Mouse (Mus musculus): ENCODE data around the gene Trmt44. TPM values are rescaled to one million over a fixed set of nuclear protein-coding genes. Genes with fewer than 3 reads are reported as not detected.
A peak's percentile ranks its signal among the peaks of the same experiment; 100 is the strongest.

The Trmt44 gene
- polyA plus RNA-seq, 1 experiment from 2014 or later = 9.2 TPM

DNA sequence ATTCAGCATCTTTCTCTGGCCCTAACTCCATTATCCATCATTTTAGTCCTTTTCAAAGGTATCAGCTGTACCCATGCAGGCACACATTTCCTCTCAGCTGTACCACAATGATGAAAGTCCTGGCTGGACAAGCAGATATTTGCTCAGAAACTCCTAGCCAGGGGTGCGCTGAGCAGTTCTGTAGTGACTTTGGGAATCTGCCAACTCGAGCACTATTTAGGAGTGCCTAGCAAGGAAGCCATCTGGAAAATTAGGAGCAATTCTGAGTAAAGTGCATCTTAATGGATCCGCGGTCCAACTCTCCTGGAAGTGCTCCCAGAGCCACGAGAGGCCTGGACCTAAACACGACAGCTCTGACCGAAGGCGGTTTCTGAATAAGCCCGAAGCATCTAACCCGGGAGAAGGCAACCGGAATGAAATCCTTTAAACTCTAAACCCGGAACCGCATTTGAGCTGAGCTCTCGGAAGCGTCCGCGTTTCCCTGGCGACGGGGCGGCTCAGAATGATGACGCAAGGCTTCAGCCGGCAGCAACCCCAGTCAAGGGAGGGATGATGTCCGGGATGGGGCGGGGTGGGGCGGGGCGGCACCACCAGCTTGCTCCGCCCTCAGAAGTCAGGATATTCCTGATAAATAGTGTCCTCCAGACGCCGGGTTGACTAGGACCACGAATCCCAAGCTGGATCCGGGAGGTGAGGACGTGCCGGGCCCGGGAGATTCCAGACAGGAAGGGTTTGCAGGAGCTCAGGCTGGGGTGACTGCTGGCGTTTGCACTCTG, 7.8 kb upstream of the Trmt44 start, which contains the start of gene Acox3:
Gene Acox3 (plus strand): TSS at position 596 of the 776 bp plus-strand sequence.
- under 1% methylated on average over 35 of the region's 35 CpGs for WGBS
- Histone ChIP-seq H3K27ac (peak within 1 kb of the TSS; percentile 78), H3K9me3 (no peaks in the 10 kb centered on the region), H3K36me3 (replicated peaks) (no peaks in the 10 kb centered on the region), H3K4me3 (peak within 1 kb of the TSS; percentile 73), H3K4me1 (peaks cover 15% of the 10 kb centered on the region), H3K27me3 (ENCODE audit: poor library complexity, severe bottlenecking) (no peaks in the 10 kb centered on the region)
- DNase-seq (ENCODE audit: extremely low spot score, low spot score) = peak; percentile 90

DNA sequence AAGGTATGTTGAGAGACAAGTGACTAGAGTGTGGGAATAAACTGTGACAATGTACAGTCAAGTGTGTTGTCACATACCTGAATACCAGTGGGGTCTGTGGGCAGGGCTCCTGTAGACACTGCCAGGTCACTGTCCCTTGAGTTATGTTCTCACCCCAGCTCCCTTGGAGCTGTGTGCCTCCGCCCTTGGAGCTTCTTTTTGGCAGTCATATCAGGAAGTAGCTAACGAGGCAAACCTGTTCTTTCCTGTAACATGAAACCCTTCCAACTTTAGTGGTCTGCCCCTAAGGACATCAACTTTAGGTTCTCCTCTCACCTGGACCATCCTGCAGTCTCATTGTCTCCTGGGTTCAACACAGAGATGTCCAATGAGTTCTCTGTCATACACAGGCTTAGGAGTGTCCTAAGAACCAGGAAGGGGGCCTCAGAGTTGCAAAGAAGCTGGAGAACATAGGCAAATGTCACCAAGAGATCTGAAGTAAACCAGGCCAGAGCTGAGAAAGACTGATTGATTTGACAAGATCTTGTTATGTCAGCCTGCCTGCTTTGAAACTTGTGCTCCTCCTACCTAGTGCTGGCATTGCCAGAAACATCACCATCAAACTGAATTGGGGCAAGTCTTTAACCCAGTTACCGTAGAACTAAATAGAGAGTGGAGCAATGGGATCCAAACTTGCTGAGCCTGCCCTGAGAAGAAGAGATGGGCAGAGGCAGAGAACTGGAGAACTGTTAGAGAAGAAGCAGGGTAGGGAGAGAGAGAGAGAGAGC, 5.5 kb upstream of the Trmt44 start:
- no peak overlapping the region for H3K27ac ChIP-seq
- WGBS = 67% methylated on average over 3 of the region's 3 CpGs
- H3K27me3 ChIP-seq (ENCODE audit: poor library complexity, severe bottlenecking) = no peaks in the 10 kb centered on the region
- peaks cover 18% of the 10 kb centered on the region for H3K4me1 ChIP-seq
- H3K4me3 ChIP-seq = no peak overlapping the region
- no peak for DNase-seq (ENCODE audit: extremely low spot score, low spot score)
- H3K36me3 ChIP-seq (replicated peaks) = no peaks in the 10 kb centered on the region
- H3K9me3 ChIP-seq = no peaks in the 10 kb centered on the region

GRCm38 (mm10) chr5:35579247-35579893, 4.5 kb upstream of the Trmt44 start:
- Histone ChIP-seq H3K4me3 (no peak overlapping the region), H3K27ac (no peak overlapping the region), H3K36me3 (replicated peaks) (no peaks in the 10 kb centered on the region), H3K9me3 (no peaks in the 10 kb centered on the region), H3K27me3 (ENCODE audit: poor library complexity, severe bottlenecking) (no peaks in the 10 kb centered on the region), H3K4me1 (peaks cover 26% of the 10 kb centered on the region)
- 66% methylated on average over 5 of the region's 5 CpGs for WGBS
- DNase-seq (ENCODE audit: extremely low spot score, low spot score) = no peak

DNA sequence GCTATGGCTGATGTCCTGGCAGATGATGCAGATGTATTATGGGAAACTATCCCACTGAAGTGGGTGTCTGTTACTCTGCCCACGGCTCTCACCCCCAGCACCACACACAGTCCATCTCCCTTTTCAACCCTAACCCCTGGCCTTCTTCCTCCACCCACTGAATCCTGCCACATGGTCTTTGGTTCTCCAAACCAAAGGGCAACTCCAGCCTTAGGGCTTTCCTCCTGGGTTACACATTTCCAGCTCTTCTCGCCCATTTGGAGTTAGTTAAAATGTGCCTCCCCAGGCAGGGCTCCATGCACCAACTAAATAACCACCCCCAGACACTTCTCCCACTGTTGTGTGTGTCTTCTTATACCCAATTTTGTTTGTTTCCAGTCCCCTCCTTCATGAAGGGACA, 3.5 kb upstream of the Trmt44 start:
- Histone ChIP-seq H3K36me3 (replicated peaks) (peaks cover 4% of the 10 kb centered on the region), H3K27ac (no peak overlapping the region), H3K9me3 (no peaks in the 10 kb centered on the region), H3K27me3 (ENCODE audit: poor library complexity, severe bottlenecking) (no peaks in the 10 kb centered on the region), H3K4me3 (no peak overlapping the region), H3K4me1 (peaks cover 30% of the 10 kb centered on the region)
- 78% methylated on average over 2 of the region's 2 CpGs for WGBS
- no peak for DNase-seq (ENCODE audit: extremely low spot score, low spot score)

GRCm38 (mm10) chr5:35576409-35577020, 1.6 kb upstream of the Trmt44 start:
- Histone ChIP-seq H3K4me3 (no peak overlapping the region), H3K36me3 (replicated peaks) (peaks cover 23% of the 10 kb centered on the region), H3K9me3 (no peaks in the 10 kb centered on the region), H3K27ac (no peak overlapping the region), H3K4me1 (peaks cover 20% of the 10 kb centered on the region), H3K27me3 (ENCODE audit: poor library complexity, severe bottlenecking) (no peaks in the 10 kb centered on the region)
- 93% methylated on average over 10 of the region's 10 CpGs for WGBS
- no peak for DNase-seq (ENCODE audit: extremely low spot score, low spot score)

GRCm38 (mm10) chr5:35571546-35571945, 3.3 kb downstream of the Trmt44 start:
- H3K9me3 ChIP-seq = no peaks in the 10 kb centered on the region
- no peak for DNase-seq (ENCODE audit: extremely low spot score, low spot score)
- H3K27me3 ChIP-seq (ENCODE audit: poor library complexity, severe bottlenecking) = no peaks in the 10 kb centered on the region
- peaks cover 20% of the 10 kb centered on the region for H3K4me1 ChIP-seq
- WGBS = 92% methylated on average over 6 of the region's 6 CpGs
- H3K4me3 ChIP-seq = no peak overlapping the region
- H3K36me3 ChIP-seq (replicated peaks) = peaks cover 72% of the 10 kb centered on the region
- H3K27ac ChIP-seq = no peak overlapping the region

GRCm38 (mm10) chr5:35566632-35567031, 8.2 kb downstream of the Trmt44 start:
- H3K27me3 ChIP-seq (ENCODE audit: poor library complexity, severe bottlenecking) = no peaks in the 10 kb centered on the region
- peaks cover 99% of the 10 kb centered on the region for H3K36me3 ChIP-seq (replicated peaks)
- WGBS = 91% methylated on average over 4 of the region's 4 CpGs
- H3K4me1 ChIP-seq = no peaks in the 10 kb centered on the region
- H3K9me3 ChIP-seq = no peaks in the 10 kb centered on the region
- DNase-seq (ENCODE audit: extremely low spot score, low spot score) = no peak
- H3K27ac ChIP-seq = no peak overlapping the region
- no peak overlapping the region for H3K4me3 ChIP-seq

DNA sequence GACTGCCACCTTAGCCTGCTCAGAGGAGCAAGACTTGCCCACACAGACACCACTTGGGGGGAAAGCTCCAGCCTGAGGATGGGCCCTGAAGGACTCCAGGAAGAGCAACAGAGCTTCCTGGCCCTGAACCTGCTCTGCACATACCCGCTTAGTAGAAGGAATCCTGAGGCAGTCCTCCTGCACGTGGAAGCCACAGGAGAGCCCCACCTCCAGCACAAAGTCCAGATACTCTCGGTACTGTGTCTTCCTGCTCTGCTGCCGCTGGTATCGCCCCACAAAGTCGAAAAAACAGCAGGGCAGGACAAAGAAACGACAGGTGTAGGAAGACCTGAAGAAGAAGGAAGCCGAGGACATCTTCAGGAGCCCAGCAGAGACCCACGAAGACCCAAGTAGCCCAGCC, 9.7 kb downstream of the Trmt44 start:
- peaks cover 99% of the 10 kb centered on the region for H3K36me3 ChIP-seq (replicated peaks)
- WGBS = 95% methylated on average over 9 of the region's 9 CpGs
- no peak overlapping the region for H3K4me3 ChIP-seq
- no peaks in the 10 kb centered on the region for H3K27me3 ChIP-seq (ENCODE audit: poor library complexity, severe bottlenecking)
- DNase-seq (ENCODE audit: extremely low spot score, low spot score) = no peak
- H3K27ac ChIP-seq = no peak overlapping the region
- H3K9me3 ChIP-seq = no peaks in the 10 kb centered on the region
- H3K4me1 ChIP-seq = no peaks in the 10 kb centered on the region

GRCm38 (mm10) chr5:35563449-35563848, 11.4 kb downstream of the Trmt44 start:
- DNase-seq (ENCODE audit: extremely low spot score, low spot score) = peak; percentile 84
- WGBS = 0% methylated on average over 1 of the region's 1 CpGs
- no peak overlapping the region for H3K27ac ChIP-seq

GRCm38 (mm10) chr5:35562616-35563015, 12.3 kb downstream of the Trmt44 start:
- Histone ChIP-seq H3K27ac (no peak overlapping the region), H3K4me3 (no peak overlapping the region), H3K4me1 (no peaks in the 10 kb centered on the region), H3K9me3 (no peaks in the 10 kb centered on the region), H3K36me3 (replicated peaks) (peaks cover 100% of the 10 kb centered on the region), H3K27me3 (ENCODE audit: poor library complexity, severe bottlenecking) (no peaks in the 10 kb centered on the region)
- no peak for DNase-seq (ENCODE audit: extremely low spot score, low spot score)
- 94% methylated on average over 2 of the region's 2 CpGs for WGBS

More at GRCm38 (mm10) chr5:35563449-35563848, 11.4 kb downstream of the Trmt44 start:
- Histone ChIP-seq H3K9me3 (no peaks in the 10 kb centered on the region), H3K4me3 (no peak overlapping the region), H3K4me1 (no peaks in the 10 kb centered on the region), H3K36me3 (replicated peaks) (peaks cover 100% of the 10 kb centered on the region), H3K27me3 (ENCODE audit: poor library complexity, severe bottlenecking) (no peaks in the 10 kb centered on the region)

GRCm38 (mm10) chr5:35559447-35559846, 15.4 kb downstream of the Trmt44 start:
- H3K27me3 ChIP-seq (ENCODE audit: poor library complexity, severe bottlenecking) = no peaks in the 10 kb centered on the region
- H3K4me1 ChIP-seq = no peaks in the 10 kb centered on the region
- no peak overlapping the region for H3K27ac ChIP-seq
- no peak for DNase-seq (ENCODE audit: extremely low spot score, low spot score)
- no peaks in the 10 kb centered on the region for H3K9me3 ChIP-seq
- H3K4me3 ChIP-seq = no peak overlapping the region
- WGBS = 88% methylated on average over 8 of the region's 8 CpGs
- H3K36me3 ChIP-seq (replicated peaks) = peaks cover 95% of the 10 kb centered on the region

GRCm38 (mm10) chr5:35557946-35558621, 16.8 kb downstream of the Trmt44 start:
- Histone ChIP-seq H3K27ac (no peak overlapping the region), H3K4me1 (no peaks in the 10 kb centered on the region), H3K9me3 (no peaks in the 10 kb centered on the region), H3K27me3 (ENCODE audit: poor library complexity, severe bottlenecking) (no peaks in the 10 kb centered on the region), H3K4me3 (no peak overlapping the region), H3K36me3 (replicated peaks) (peaks cover 86% of the 10 kb centered on the region)
- 75% methylated on average over 13 of the region's 13 CpGs for WGBS
- no peak for DNase-seq (ENCODE audit: extremely low spot score, low spot score)

Data from forebrain, embryonic 10.5 days (tissue).